Mouse (Mus musculus): ENCODE results near the gene Gm13090. TPM values are rescaled to one million over a fixed set of nuclear protein-coding genes. Genes with fewer than 3 reads are reported as not detected.

Gene Gm13090
- total and polyA plus RNA-seq, 3 experiments: not detected

- ATAC-seq (ENCODE audit: extremely low read depth, insufficient number of reproducible peaks, low FRiP score, poor library complexity, severe bottlenecking) (no peak), DNase-seq (ENCODE audit: low spot score) (no peak)
- H3K4me1 ChIP-seq (ENCODE audit: insufficient read depth, low read depth, low read length): no peaks in the 10 kb centered on the region
- H3K27me3 ChIP-seq (ENCODE audit: insufficient read depth, low read length): no peaks in the 10 kb centered on the region
- peaks cover 95% of the 10 kb centered on the region for H3K9me3 ChIP-seq (replicated peaks)
- H3K36me3 ChIP-seq (replicated peaks): no peaks in the 10 kb centered on the region
- TF ChIP-seq GATA2 (IDR thresholded peaks at IDR 0.05; ENCODE audit: borderline replicate concordance, low read depth, low read length) (no peak), TAL1 (conservative IDR thresholded peaks at IDR 0.05; ENCODE audit: low read depth, low read length) (no peak), GATA1 (IDR thresholded peaks at IDR 0.05; ENCODE audit: borderline replicate concordance, low read length) (no peak), CTCF (IDR thresholded peaks at IDR 0.05; ENCODE audit: low read depth, low read length) (no peak), POLR2AphosphoS5 (IDR thresholded peaks at IDR 0.05; ENCODE audit: insufficient replicate concordance, low read depth, low read length) (no peak)
- no peak overlapping the region for H3K4me3 ChIP-seq (ENCODE audit: low read depth, low read length)
Observed at GRCm38 (mm10) chr4:151130756-151131490, 41.6 kb downstream of the Gm13090 start.

- H3K9me3 ChIP-seq (replicated peaks): peaks cover 92% of the 10 kb centered on the region
- no peak overlapping the region for H3K4me3 ChIP-seq (ENCODE audit: low read depth, low read length)
- no peak for DNase-seq (ENCODE audit: low spot score)
- no peaks in the 10 kb centered on the region for H3K36me3 ChIP-seq (replicated peaks)
- no peaks in the 10 kb centered on the region for H3K4me1 ChIP-seq (ENCODE audit: insufficient read depth, low read depth, low read length)
- no peak for ATAC-seq (ENCODE audit: extremely low read depth, insufficient number of reproducible peaks, low FRiP score, poor library complexity, severe bottlenecking)
- no peaks in the 10 kb centered on the region for H3K27me3 ChIP-seq (ENCODE audit: insufficient read depth, low read length)
- TF ChIP-seq TAL1 (conservative IDR thresholded peaks at IDR 0.05; ENCODE audit: low read depth, low read length): no peak
- no peak for TF ChIP-seq CTCF (IDR thresholded peaks at IDR 0.05; ENCODE audit: low read depth, low read length)
- TF ChIP-seq GATA1 (IDR thresholded peaks at IDR 0.05; ENCODE audit: borderline replicate concordance, low read length): no peak
- no peak for TF ChIP-seq GATA2 (IDR thresholded peaks at IDR 0.05; ENCODE audit: borderline replicate concordance, low read depth, low read length)
- TF ChIP-seq POLR2AphosphoS5 (IDR thresholded peaks at IDR 0.05; ENCODE audit: insufficient replicate concordance, low read depth, low read length): no peak
Observed at GRCm38 (mm10) chr4:151132493-151132892, 43.1 kb downstream of the Gm13090 start.

- no peaks in the 10 kb centered on the region for H3K36me3 ChIP-seq (replicated peaks)
- no peaks in the 10 kb centered on the region for H3K4me1 ChIP-seq (ENCODE audit: insufficient read depth, low read depth, low read length)
- no peaks in the 10 kb centered on the region for H3K27me3 ChIP-seq (ENCODE audit: insufficient read depth, low read length)
- H3K9me3 ChIP-seq (replicated peaks): peaks cover 92% of the 10 kb centered on the region
- ATAC-seq (ENCODE audit: extremely low read depth, insufficient number of reproducible peaks, low FRiP score, poor library complexity, severe bottlenecking): no peak
- no peak for DNase-seq (ENCODE audit: low spot score)
- H3K4me3 ChIP-seq (ENCODE audit: low read depth, low read length): no peak overlapping the region
- TF ChIP-seq TAL1 (conservative IDR thresholded peaks at IDR 0.05; ENCODE audit: low read depth, low read length): no peak
- no peak for TF ChIP-seq POLR2AphosphoS5 (IDR thresholded peaks at IDR 0.05; ENCODE audit: insufficient replicate concordance, low read depth, low read length)
- TF ChIP-seq CTCF (IDR thresholded peaks at IDR 0.05; ENCODE audit: low read depth, low read length): no peak
- no peak for TF ChIP-seq GATA1 (IDR thresholded peaks at IDR 0.05; ENCODE audit: borderline replicate concordance, low read length)
- TF ChIP-seq GATA2 (IDR thresholded peaks at IDR 0.05; ENCODE audit: borderline replicate concordance, low read depth, low read length): no peak
Observed at GRCm38 (mm10) chr4:151133760-151134159, 44.4 kb downstream of the Gm13090 start.

GRCm38 (mm10) chr4:151135491-151135890 is 46.1 kb downstream of the Gm13090 start:
- ATAC-seq (ENCODE audit: extremely low read depth, insufficient number of reproducible peaks, low FRiP score, poor library complexity, severe bottlenecking) (no peak), DNase-seq (ENCODE audit: low spot score) (no peak)
- Histone ChIP-seq H3K4me3 (ENCODE audit: low read depth, low read length) (no peak overlapping the region), H3K36me3 (replicated peaks) (no peaks in the 10 kb centered on the region), H3K4me1 (ENCODE audit: insufficient read depth, low read depth, low read length) (no peaks in the 10 kb centered on the region), H3K27me3 (ENCODE audit: insufficient read depth, low read length) (no peaks in the 10 kb centered on the region), H3K9me3 (replicated peaks) (peaks cover 92% of the 10 kb centered on the region)
- TF ChIP-seq TAL1 (conservative IDR thresholded peaks at IDR 0.05; ENCODE audit: low read depth, low read length) (no peak), GATA2 (IDR thresholded peaks at IDR 0.05; ENCODE audit: borderline replicate concordance, low read depth, low read length) (no peak), POLR2AphosphoS5 (IDR thresholded peaks at IDR 0.05; ENCODE audit: insufficient replicate concordance, low read depth, low read length) (no peak), CTCF (IDR thresholded peaks at IDR 0.05; ENCODE audit: low read depth, low read length) (no peak), GATA1 (IDR thresholded peaks at IDR 0.05; ENCODE audit: borderline replicate concordance, low read length) (no peak)

- no peaks in the 10 kb centered on the region for H3K27me3 ChIP-seq (ENCODE audit: insufficient read depth, low read length)
- TF ChIP-seq POLR2AphosphoS5 (IDR thresholded peaks at IDR 0.05; ENCODE audit: insufficient replicate concordance, low read depth, low read length) (no peak), GATA1 (IDR thresholded peaks at IDR 0.05; ENCODE audit: borderline replicate concordance, low read length) (no peak), CTCF (IDR thresholded peaks at IDR 0.05; ENCODE audit: low read depth, low read length) (no peak), GATA2 (IDR thresholded peaks at IDR 0.05; ENCODE audit: borderline replicate concordance, low read depth, low read length) (no peak), TAL1 (conservative IDR thresholded peaks at IDR 0.05; ENCODE audit: low read depth, low read length) (no peak)
- H3K9me3 ChIP-seq (replicated peaks): peaks cover 93% of the 10 kb centered on the region
- no peaks in the 10 kb centered on the region for H3K4me1 ChIP-seq (ENCODE audit: insufficient read depth, low read depth, low read length)
- ATAC-seq (ENCODE audit: extremely low read depth, insufficient number of reproducible peaks, low FRiP score, poor library complexity, severe bottlenecking) (no peak), DNase-seq (ENCODE audit: low spot score) (no peak)
- no peak overlapping the region for H3K4me3 ChIP-seq (ENCODE audit: low read depth, low read length)
- H3K36me3 ChIP-seq (replicated peaks): no peaks in the 10 kb centered on the region
Observed at GRCm38 (mm10) chr4:151137701-151138100, 48.3 kb downstream of the Gm13090 start.

- peaks cover 94% of the 10 kb centered on the region for H3K9me3 ChIP-seq (replicated peaks)
- TF ChIP-seq POLR2AphosphoS5 (IDR thresholded peaks at IDR 0.05; ENCODE audit: insufficient replicate concordance, low read depth, low read length) (no peak), CTCF (IDR thresholded peaks at IDR 0.05; ENCODE audit: low read depth, low read length) (no peak)
- no peak for ATAC-seq (ENCODE audit: extremely low read depth, insufficient number of reproducible peaks, low FRiP score, poor library complexity, severe bottlenecking)
Observed at GRCm38 (mm10) chr4:151138135-151138534, 48.8 kb downstream of the Gm13090 start.

More at GRCm38 (mm10) chr4:151138135-151138534, 48.8 kb downstream of the Gm13090 start:
- DNase-seq (ENCODE audit: low spot score): no peak
- Histone ChIP-seq H3K4me3 (ENCODE audit: low read depth, low read length) (no peak overlapping the region), H3K36me3 (replicated peaks) (no peaks in the 10 kb centered on the region), H3K27me3 (ENCODE audit: insufficient read depth, low read length) (no peaks in the 10 kb centered on the region), H3K4me1 (ENCODE audit: insufficient read depth, low read depth, low read length) (no peaks in the 10 kb centered on the region)

Data from G1E (cell line).